Mouse (Mus musculus) frontal cortex, postnatal 25 days (tissue): ENCODE measurements at regions not wholly inside any gene's neighbourhood (a gene's known extent, or its start where the extent isn't known, plus 50 kb on each side); places are given as distances from the start of the nearest gene placed in this dataset.
"Not testable (repeated sequence)": the region's sequence is repeated elsewhere in the genome, so short reads cannot be mapped to it uniquely, and the experiment has no call there.

ENCODE experiments used
- DNase-seq, 2 experiments: peaks; one replicate each; pipeline ENCODE4 v3.0.0; 2022; ENCODE audit warnings: low spot score in 2 of 2

DNA sequence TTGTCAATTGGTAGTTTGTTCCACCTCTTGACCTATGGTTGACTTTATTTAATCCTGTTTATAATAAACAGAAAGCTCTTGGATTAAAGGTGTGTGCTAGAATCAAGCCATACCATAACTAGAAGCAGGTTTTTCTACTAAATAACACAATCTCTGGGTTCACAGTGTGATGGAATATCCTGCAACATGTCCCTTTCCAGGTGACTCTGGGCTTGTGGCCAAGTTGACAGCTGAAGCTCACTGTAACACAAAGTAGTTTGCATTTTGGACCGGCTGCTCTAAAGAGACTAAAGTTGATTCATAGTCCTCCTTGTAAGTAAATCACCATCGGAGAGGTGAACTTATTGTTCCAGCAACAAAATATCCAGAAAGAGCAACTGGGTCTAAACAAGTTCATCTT lies 149.3 kb upstream of the Kctd3 start:
- DNase-seq = no peak

DNA sequence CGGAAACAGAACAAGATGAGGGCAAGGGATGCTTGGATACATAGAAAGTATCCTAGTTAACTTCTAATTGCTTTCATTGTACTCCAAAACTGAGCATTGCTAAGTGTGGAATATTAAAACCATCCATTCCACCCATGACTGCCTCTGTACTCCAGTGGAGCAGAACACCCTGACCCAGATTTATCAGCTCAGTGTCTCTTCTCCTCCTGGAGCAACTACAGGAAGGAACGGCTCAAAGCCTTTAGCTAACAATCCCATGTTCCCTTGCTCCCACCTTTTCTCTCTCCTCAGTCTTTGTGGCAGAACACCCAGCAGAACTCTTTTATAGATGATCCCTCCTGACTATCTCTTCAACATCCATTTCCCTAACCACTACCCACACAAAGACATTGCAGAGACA lies 146.7 kb upstream of the Kctd3 start:
- no peak for DNase-seq

DNA sequence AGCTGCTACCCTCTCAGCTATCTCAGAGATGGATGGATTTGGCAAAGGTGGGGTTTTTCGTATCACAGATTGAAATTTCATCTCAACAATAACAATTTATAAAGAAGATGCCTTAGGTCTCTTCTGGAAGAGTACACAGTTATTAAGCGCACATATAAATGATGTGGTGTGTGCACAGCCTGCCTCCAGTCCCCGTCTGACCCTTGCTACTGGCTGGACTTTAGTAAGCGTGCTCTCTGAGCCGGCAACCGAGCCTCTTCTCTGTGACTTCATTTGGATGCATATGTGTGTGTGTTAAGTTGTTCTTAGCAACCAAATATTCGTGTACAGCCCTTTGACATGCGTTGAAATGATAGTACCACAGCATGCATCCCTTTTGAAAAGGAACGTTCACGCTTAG lies 145.5 kb upstream of the Kctd3 start:
- DNase-seq = no peak

DNA sequence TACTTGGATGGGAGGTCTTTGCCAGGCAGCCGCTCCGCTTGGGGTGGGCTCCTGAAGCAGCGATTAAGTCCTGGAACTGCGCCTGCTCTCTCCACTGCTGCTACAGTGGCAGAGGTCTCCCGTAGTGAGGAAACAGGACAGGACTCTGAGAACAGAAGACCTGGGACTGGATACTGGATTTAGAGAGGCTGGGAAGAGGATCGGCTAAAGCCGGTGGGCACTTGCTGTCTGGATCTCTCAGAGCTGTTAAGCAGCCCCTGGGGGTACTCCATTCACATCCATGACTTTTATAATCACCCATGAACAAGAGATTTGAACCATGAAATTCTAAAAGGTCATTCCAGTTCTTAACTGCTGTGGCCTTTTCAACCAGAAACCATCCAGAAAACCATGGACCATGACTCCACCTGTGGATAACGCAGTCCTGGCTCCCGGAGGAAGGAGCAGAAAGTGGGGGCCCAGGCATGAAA lies 135.4 kb upstream of the Kctd3 start:
- DNase-seq = no peak

DNA sequence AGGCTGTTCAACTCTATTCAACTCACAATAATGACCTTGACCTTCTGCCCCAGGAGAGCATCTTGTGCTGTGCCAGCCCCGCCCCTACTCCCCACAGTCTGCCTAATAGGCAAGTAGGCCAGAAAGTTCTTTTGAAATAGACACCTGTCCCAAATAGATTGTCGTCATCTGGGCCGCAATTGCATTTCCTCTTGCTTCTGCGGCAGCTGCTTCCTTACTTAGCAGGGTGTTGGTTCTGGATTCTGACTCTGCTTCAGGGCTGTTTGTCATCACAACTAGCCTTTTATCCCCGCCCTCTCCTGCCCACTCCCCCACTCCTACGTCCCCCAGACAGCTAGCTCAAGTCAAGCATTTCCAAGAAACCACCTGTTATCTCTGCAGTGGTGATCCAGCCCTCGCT lies 134.9 kb upstream of the Kctd3 start:
- no peak for DNase-seq

DNA sequence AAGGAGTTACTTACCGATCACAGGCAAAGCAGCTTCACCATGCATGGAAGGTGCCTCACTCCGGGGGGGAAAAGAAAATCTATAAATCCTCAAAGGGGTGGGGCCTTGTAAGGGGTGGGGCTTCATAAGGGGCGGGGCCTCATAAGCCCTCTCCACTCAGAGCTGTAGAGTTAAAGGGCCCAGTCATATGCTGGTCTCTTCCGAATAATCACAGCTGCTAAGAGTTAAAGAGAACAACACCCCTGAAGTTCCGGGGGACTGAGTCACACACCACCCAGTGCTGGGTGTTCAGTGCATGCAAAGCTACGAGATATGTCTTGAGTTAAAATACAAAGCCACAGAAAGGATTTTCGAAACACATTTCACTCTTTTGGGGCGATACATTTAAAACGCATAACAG lies 134.1 kb upstream of the Kctd3 start:
- no peak for DNase-seq

DNA sequence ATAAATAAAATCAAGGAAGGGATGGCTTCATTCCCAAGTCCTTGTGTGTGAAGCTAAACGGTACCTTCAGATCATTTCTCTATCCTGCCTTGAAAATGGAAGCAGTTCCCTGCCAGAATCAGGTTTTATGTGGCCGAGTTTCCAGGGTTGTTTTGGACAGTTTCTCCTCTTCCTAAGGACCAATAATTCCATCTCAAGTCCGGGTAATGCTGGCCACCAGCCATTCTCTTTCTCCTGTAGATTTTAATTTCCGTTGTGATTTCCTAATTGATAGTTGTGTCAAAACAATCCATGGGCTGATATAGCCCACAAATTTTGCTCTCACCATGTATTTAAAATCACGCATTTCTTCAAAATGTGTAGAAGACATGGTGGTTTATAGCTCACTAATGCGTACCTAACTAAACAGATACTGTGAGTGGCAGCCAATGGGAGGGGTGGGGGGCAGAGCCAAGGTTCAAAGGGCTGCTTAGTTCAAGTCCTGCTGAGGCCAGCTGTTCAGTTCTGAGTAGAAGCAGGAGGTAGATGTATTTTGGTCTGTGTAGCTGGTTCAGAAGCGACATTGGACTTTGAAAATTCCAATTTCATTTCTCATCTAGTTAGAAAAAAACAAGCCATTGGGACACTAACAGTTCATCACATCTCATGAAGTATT lies 129.2 kb upstream of the Kctd3 start:
- DNase-seq = no peak

DNA sequence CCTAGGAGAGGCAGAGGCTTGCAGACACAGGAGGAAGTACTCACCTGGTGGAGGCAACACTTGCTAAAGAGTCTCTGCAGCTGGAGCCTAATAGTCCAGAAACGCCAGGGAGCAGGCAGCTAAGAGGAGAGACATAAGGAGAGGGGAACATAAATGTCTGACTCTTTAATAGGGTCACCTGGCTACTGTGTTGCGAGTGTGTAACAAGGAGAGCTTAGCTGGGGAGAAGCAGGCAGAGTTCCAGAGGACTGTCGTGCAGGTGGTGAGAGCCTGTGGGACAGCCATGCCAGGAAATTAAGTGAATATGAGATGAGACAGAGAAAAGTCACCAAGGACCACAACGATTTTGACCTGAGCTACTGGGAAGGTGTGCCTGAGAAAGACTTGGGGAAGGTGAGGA lies 128.2 kb upstream of the Kctd3 start:
- DNase-seq = no peak

DNA sequence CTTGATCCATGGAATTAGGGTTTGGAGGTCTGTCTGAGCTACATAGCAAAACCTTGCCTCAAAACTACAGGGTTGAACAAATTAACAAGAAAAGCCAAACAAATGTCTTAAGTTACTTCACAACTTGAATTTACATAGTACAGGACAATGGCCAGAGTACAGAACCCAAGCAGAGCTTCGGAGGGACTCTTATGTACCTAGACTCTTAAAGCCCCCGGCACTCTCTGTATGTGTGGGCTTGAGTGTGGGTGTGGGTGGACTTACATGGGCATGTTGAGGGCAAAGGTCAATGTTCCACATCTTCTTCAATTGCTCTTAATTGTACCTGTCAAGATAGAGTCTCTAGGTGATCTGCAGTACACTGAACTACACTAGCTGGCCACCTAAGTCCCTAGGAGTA lies 121.1 kb upstream of the Kctd3 start:
- no peak for DNase-seq

DNA sequence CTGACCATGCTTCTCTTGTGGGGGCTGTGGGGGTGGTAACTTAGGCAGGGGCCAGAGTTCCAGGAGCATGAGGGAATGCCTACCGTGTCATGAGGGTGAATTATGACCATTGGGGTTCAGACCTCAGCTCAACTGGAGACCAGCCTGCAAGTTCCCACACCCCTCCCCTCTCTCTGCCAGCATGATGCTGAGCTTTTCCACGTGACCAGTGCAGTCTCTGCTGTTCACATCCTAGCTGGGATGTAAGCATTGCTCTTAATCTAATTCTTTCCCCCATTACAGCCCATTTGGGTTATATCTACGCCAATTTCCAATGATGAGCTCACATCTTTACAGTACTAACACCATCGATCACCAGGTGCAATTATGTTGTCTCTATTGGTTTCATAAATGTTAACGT lies 120.6 kb upstream of the Kctd3 start:
- DNase-seq = not testable (repeated sequence)

DNA sequence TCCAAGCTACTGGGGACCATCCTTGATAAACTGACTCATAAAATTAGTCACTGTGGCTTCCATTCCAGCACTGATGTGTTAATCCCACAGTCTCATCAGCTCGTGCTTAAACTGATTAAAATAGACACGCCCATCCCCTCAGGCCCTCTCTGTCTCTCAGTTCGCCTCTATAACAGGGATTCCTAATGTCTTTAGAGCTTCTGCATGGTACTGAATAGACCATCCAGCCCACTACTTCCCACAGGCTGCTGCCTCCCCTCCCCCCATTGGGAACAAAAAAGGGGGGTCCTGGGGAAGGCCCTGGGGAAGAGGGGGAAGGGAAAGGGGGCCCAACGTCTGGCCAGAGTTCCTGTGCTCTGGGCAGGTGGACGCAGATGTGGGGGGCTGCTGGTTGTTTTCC lies 119.7 kb upstream of the Kctd3 start:
- no peak for DNase-seq

DNA sequence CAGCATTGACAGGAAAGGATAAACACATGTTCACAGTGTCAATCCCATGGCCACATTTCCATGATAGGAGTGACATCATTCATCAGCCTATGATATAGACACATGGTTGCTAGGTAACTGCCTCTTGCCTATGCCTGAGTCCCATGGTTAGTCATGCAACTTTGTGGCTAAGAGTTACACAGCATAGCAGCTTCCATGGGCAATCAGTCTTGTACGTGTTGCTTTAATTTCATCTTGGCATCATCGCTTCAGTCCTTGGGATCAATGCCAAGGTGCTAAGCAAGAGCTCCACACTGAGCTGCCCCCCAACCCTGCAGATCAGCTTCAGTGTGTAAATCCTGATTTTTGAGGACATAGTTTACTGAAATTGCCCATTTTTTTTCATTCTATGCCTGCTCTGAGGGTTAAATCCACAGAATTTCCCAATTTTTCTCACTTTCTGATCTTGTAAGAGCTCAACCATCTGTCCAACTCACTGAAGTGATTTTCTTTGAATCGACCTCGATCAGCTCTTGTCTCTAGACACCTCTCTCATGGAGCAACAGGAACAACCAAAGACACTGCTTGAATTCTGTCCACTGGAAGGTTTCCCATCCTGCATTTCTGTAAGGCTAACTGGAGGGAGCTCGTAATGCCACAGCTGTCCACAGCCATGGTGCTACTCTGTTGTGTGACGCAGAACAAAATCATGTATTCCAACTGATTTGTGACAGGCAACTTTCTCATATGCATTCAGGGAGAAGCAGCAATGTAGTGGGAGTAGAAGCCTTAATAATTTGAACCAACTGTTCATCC lies 112.5 kb upstream of the Kctd3 start:
- no peak for DNase-seq

DNA sequence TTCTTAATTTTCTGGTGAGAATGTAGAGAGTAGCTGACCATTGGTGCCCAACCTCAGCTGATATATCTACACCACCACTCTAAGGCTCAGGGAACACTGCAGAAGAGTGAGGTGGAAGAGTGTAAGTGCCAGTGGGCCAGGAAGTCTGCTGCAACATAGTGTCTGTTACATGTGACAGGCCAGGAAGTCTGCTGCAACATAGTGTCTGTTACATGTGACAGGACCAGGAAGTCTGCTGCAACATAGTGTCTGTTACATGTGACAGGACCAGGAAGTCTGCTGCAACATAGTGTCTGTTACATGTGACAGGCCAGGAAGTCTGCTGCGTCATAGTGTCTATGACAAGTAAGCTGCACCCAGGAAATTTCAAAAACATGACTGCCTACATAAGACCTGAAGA lies 111.4 kb upstream of the Kctd3 start:
- not testable (repeated sequence) for DNase-seq

DNA sequence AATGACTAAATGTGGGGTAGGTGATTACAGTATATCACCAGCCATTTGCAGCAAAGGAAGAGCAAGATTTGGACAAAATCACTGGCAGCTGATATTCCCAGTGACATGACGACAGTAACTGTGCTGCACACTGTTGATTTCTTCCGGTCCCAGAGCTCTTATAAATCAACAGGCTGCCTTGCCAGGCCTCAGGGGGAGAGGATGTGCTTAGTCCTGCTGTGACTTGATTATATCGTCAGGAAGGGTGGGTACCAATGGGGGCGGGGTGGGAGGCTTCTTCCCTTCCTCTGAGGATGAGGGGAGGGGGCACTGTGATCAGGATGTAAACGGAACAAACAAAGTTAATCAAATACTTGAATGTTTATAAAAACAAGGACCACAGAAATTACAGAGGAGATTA lies 110.9 kb upstream of the Kctd3 start:
- DNase-seq = no peak

DNA sequence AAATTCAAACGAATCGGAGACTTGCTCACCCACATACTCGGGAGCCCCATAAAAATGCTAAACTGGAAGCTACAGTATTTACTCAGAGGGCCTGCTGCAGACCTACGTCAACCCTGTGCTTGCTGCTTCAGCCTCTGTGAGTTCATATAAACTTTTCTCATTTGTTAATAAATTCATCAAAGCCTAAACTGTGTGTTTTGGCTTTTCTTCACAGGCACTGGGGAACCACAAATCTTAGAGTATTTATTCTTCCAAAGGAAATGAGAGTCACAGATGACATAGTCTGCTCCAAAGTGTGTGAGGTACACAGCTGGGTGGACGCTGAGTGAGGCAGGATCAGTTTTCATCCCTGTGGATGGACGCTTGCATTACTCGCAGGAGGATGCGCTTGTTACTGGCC lies 108.3 kb upstream of the Kctd3 start:
- DNase-seq = no peak

DNA sequence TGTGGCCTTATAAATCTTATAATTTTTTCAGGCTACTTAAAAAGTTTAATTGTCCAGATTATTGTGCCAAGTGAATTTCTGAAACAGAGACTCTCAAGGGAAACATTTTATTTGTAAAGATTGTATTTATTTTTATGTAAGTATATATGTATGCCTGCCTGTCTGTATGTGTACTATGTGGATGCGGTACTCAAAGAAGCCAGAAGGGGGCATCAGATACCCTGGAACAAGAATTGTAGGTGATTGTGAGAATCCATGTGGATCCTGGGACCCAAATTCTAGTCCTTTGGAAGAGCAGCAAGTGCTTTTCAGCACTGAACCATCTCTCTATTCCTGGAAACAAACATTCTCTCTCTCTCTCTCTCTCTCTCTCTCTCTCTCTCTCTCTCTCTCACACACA lies 107.6 kb upstream of the Kctd3 start:
- DNase-seq = no peak

DNA sequence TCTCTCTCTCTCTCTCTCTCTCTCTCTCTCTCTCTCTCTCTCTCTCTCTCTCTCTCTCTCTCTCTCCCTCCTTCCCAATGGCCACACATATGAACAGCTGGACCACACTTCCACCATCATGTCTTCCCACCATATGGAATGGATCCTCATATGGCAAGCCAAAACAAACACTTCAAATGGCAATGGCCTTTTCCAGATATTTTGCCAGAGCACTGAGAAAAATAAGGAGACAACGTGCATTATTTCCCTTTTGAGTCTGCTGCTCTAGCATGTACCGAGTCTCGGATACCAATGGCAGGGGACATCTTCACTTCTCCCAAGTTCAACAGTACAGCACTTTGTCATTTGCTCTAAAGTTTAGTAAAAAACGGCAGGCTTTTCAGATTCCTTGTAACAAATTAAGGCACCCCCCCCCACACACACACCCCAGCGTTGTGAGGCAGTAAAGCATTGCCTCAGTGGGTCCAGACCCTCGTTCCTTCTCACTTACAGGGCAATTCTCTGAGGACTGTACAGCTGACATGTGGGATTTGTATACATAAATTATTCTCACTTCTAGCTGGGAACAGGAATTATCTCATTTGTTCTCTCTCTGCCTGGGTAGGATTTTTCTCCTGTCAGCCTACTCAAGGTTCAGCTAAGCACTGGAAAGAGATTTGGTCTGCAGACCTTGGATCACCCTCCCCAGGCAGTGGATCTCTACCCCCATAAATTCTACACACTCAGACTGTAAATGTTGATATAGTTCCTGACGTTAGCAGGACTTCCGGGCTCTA lies 100.8 kb upstream of the Kctd3 start:
- no peak for DNase-seq

DNA sequence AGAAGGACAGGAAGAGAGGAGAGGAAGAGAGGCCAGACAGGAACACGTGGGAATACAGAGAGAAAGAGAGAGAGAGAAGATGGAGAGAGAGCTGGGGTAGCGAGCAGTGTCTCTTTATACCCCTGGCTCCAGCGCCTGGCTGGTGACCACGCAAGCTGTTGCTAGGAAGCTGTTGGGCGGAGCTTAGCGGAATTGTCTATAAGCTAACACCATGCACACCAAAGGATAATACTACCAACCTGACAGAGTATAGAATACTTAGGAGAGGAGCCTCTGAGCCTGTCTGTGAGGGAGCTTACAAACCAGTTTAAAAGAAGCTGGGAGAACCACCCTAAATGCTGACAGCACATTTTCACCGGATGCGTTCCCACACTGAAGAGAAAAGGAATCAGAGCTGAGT lies 100.2 kb upstream of the Kctd3 start:
- DNase-seq = no peak

DNA sequence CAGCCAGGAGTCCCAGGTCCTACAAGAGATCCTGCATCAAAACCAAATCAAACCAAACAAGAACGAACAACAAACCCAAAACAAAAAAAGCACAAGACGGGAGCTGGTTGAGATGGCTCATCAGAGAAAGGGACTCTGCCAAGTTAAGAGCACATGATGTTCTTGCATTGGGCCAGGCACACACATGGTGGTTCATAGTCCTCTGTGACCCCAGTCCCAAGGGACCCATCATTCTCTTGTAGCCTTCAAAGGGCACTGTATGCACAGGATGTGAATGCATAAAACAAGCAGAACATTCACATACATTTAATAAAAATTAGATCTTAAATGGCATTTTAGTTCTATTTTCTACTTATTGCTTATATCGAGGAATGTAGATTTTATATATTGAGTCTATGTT lies 99.5 kb upstream of the Kctd3 start:
- no peak for DNase-seq

DNA sequence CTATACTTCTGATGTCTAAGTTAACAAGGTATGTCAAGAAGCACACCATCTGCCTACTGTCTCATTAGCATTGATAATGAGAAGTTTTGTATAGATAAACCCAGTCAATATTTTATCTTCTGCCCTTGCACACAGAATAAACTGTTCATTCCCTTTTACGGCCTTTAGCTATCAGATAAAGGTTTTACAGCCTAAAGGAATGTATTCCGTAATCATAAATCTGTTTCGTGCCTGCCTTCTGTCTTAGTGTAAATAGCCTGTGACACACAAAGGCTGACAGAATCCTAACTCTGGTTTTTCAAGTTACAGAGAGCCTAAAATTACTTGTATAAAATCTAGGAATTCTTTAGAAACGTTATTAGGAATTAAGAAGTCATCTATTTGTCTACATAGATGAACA lies 97.6 kb upstream of the Kctd3 start:
- no peak for DNase-seq

DNA sequence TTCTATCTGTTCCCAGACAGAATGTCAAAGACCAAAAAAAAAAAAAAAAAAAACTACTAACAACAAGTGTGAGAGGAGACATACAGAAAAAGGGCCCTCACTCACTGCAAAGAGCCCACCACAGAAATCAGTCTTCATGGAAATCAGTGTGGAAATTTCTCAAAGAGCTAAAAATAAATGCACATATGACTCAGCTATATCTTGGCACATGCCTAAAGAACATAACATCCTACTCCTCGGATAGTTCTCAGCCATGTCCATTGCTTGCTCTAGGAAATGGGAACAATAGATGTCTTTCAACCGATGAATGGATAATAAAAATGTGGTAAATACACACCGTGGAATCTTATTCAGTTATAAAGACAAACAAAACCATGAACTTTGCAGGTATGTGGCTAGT lies 95.1 kb upstream of the Kctd3 start:
- DNase-seq = no peak

DNA sequence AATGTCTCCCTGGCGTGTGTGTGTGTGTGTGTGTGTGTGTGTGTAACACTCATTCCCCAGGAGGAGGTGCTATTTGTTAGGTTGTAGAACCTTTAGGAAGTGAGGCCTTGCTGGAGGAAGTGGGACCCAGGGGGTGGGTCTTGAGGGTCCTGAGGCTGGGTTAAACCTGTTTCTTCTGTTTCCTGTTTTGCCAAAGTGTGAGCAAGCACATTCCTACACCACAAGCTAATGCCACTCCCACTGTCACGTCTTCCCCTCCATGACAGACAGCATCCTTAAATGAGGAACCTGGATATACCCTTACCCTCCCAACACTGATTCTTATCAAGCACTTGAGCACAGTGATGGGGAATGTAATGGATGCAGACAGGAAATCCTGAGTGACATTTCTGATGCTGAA lies 91.5 kb upstream of the Kctd3 start:
- DNase-seq = no peak

DNA sequence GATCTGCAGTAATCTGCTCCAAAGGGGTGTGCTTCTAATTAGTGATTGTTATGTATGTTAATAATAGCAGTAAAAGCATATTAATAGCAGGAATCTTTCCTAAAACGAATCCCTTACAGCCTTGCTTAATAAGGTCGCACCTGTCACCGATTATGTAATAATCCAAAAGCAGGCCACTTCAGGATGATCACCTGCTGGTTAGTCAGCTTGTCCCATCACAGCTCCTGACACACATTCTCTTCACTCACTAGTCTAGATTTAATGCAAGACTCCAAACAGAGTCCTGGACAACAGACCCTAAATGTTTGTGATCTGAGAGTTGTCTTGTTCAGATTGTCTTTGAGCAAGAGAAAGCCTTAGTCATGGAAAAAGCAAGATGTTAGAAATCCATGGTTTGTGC lies 85.2 kb upstream of the Kctd3 start:
- DNase-seq = no peak
